Mouse (Mus musculus): Measurements from ENCODE around the gene Aloxe3. TPM values are rescaled to one million over a fixed set of nuclear protein-coding genes. Genes with fewer than 3 reads are reported as not detected.

The Aloxe3 gene
- polyA plus RNA-seq, 1 experiment, result 10.8 TPM

GRCm38 (mm10) chr11:69119446-69120155, 6.1 kb upstream of the Aloxe3 start:
- no peak for TF ChIP-seq CTCF (IDR thresholded peaks at IDR 0.05; ENCODE audit: borderline replicate concordance, insufficient read depth, low read depth, low read length)
- TF ChIP-seq POLR2A (IDR thresholded peaks at IDR 0.05; ENCODE audit: borderline replicate concordance, insufficient read depth, low read length), result no peak
- H3K27ac ChIP-seq (ENCODE audit: insufficient read depth, low read length), result no peak overlapping the region
- no peak overlapping the region for H3K4me3 ChIP-seq (replicated peaks; ENCODE audit: insufficient read depth, low read depth, low read length)
- H3K27me3 ChIP-seq (ENCODE audit: control insufficient read depth, insufficient read depth, low read length), result no peaks in the 10 kb centered on the region
- DNase-seq, result no peak
- no peaks in the 10 kb centered on the region for H3K4me1 ChIP-seq (ENCODE audit: control insufficient read depth, insufficient read depth, low read length)
- 72% methylated on average over 14 of the region's 14 CpGs for whole genome bisulfite sequencing

- Histone ChIP-seq H3K27me3 (ENCODE audit: control insufficient read depth, insufficient read depth, low read length) (no peaks in the 10 kb centered on the region), H3K4me1 (ENCODE audit: control insufficient read depth, insufficient read depth, low read length) (no peaks in the 10 kb centered on the region), H3K4me3 (replicated peaks; ENCODE audit: insufficient read depth, low read depth, low read length) (peak within 1 kb of the TSS; percentile 84), H3K27ac (ENCODE audit: insufficient read depth, low read length) (no peak within 1 kb of the TSS)
- no peak for TF ChIP-seq POLR2A (IDR thresholded peaks at IDR 0.05; ENCODE audit: borderline replicate concordance, insufficient read depth, low read length)
- TF ChIP-seq CTCF (IDR thresholded peaks at IDR 0.05; ENCODE audit: borderline replicate concordance, insufficient read depth, low read depth, low read length), result no peak
- WGBS, result 32% methylated on average over 27 of the region's 27 CpGs
- peak; percentile 26 to 30 for DNase-seq
These were observed 5.3 kb upstream of the Aloxe3 start, which contains the start of gene Hes7 for GRCm38 (mm10) chr11:69120221-69121000. Gene Hes7 (plus strand): TSS chr11:69120404.

DNA sequence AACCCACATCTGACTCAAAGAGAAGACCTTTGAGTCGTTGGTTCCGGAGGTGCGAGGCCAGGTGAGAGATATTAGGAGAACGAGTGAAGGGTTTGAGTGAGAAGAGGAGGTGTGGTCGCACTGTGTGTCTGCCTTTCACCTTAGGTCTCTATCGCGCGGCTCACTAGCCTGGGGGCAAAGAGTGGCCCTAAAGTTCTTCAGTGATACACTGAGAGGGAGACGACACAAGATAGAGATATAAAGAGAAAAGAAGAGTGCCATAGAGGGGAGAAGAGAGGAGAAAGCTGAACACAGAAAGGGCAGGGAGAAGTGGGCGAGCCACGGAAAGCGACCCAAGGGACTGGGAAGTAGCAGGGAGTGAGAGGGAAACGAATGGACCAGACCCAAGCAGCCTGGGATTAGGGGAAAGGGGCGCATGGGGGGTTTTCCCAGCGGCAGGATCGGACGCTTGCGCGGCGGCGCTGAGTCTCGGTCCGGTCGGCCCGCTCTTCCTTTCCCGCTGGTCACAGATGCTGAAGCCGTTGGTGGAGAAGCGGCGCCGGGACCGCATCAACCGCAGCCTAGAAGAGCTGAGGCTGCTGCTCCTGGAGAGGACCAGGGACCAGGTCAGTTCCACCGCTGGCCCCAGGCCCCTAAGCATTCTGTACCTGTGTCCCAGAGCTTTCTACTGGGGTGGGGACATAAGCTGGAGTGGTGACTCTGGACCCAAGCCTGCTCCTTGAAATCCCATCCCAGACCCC, 4.5 kb upstream of the Aloxe3 start:
- peak; percentile 39 to 59 for DNase-seq
- no peak overlapping the region for H3K27ac ChIP-seq (ENCODE audit: insufficient read depth, low read length)
- peak overlapping the region; percentile 84 for H3K4me3 ChIP-seq (replicated peaks; ENCODE audit: insufficient read depth, low read depth, low read length)
- no peaks in the 10 kb centered on the region for H3K27me3 ChIP-seq (ENCODE audit: control insufficient read depth, insufficient read depth, low read length)
- 9% methylated on average over 33 of the region's 33 CpGs for WGBS
- H3K4me1 ChIP-seq (ENCODE audit: control insufficient read depth, insufficient read depth, low read length), result no peaks in the 10 kb centered on the region
- TF ChIP-seq CTCF (IDR thresholded peaks at IDR 0.05; ENCODE audit: borderline replicate concordance, insufficient read depth, low read depth, low read length) (no peak), POLR2A (IDR thresholded peaks at IDR 0.05; ENCODE audit: borderline replicate concordance, insufficient read depth, low read length) (no peak)

DNA sequence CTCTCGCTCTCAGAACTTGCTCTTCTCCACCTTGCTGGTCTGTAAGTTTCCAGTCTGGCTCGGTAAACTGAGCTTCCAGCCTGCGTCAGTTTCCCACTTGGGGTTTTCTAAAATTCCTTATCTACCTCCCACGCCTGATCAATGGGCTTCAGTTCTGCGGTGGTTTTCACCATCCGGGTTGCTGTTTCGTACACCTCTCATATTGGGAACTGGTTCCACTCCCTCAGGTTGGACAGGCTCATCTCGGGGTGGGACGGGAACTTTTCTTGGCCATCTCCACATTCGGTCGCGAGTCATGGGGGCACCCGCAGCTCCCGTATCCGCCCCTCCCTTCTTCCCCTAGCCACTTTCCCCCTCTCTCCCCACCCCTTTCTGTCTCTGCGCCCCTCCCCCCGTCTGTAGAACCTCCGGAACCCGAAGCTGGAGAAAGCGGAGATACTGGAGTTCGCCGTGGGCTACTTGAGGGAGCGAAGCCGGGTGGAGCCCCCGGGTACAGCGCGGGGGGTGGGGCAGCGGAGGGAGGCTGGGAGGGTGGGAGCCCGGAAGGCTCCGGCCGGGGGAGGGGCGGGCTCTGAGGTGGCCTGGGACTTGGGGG, 3.9 kb upstream of the Aloxe3 start:
- H3K4me3 ChIP-seq (replicated peaks; ENCODE audit: insufficient read depth, low read depth, low read length), result peak overlapping the region; percentile 84
- H3K4me1 ChIP-seq (ENCODE audit: control insufficient read depth, insufficient read depth, low read length), result no peaks in the 10 kb centered on the region
- TF ChIP-seq CTCF (IDR thresholded peaks at IDR 0.05; ENCODE audit: borderline replicate concordance, insufficient read depth, low read depth, low read length), result no peak
- TF ChIP-seq POLR2A (IDR thresholded peaks at IDR 0.05; ENCODE audit: borderline replicate concordance, insufficient read depth, low read length), result no peak
- no peak overlapping the region for H3K27ac ChIP-seq (ENCODE audit: insufficient read depth, low read length)
- peak; percentile 36 to 53 for DNase-seq
- no peaks in the 10 kb centered on the region for H3K27me3 ChIP-seq (ENCODE audit: control insufficient read depth, insufficient read depth, low read length)
- whole genome bisulfite sequencing, result under 1% methylated on average over 25 of the region's 32 CpGs

- no peak for TF ChIP-seq POLR2A (IDR thresholded peaks at IDR 0.05; ENCODE audit: borderline replicate concordance, insufficient read depth, low read length)
- peak; percentile 45; the same call in 1 of the 2 replicates for TF ChIP-seq CTCF (IDR thresholded peaks at IDR 0.05; ENCODE audit: borderline replicate concordance, insufficient read depth, low read depth, low read length)
- Histone ChIP-seq H3K27me3 (ENCODE audit: control insufficient read depth, insufficient read depth, low read length) (no peaks in the 10 kb centered on the region), H3K4me3 (replicated peaks; ENCODE audit: insufficient read depth, low read depth, low read length) (peak within 1 kb of the TSS; percentile 84), H3K27ac (ENCODE audit: insufficient read depth, low read length) (no peak within 1 kb of the TSS), H3K4me1 (ENCODE audit: control insufficient read depth, insufficient read depth, low read length) (no peaks in the 10 kb centered on the region)
- DNase-seq, result peak; percentile 84 to 87
- under 1% methylated on average over 63 of the region's 66 CpGs for WGBS
These were observed 3.3 kb upstream of the Aloxe3 start, which contains the start of gene 9130213A22Rik for GRCm38 (mm10) chr11:69122336-69122951. Gene 9130213A22Rik (minus strand): TSS chr11:69122589.

GRCm38 (mm10) chr11:69123056-69123692, 2.5 kb upstream of the Aloxe3 start:
- TF ChIP-seq CTCF (IDR thresholded peaks at IDR 0.05; ENCODE audit: borderline replicate concordance, insufficient read depth, low read depth, low read length) (no peak; the same call in 1 of the 2 replicates), POLR2A (IDR thresholded peaks at IDR 0.05; ENCODE audit: borderline replicate concordance, insufficient read depth, low read length) (no peak)
- WGBS, result under 1% methylated on average over 29 of the region's 29 CpGs
- peak; percentile 90 for DNase-seq
- peak overlapping the region; percentile 84 for H3K4me3 ChIP-seq (replicated peaks; ENCODE audit: insufficient read depth, low read depth, low read length)
- H3K27ac ChIP-seq (ENCODE audit: insufficient read depth, low read length), result no peak overlapping the region
- no peaks in the 10 kb centered on the region for H3K27me3 ChIP-seq (ENCODE audit: control insufficient read depth, insufficient read depth, low read length)
- H3K4me1 ChIP-seq (ENCODE audit: control insufficient read depth, insufficient read depth, low read length), result no peaks in the 10 kb centered on the region

Measured in cerebellum, adult 2 months (tissue).